ENCODE assay signal across 21 mouse cellular contexts in genomic region chr13:100067821-100068220, GRCm38 (mm10). TPM values are rescaled to one million over a fixed set of nuclear protein-coding genes. Genes with fewer than 3 reads are reported as not detected.
DNase-seq lines count a peak whose midpoint lies in the region; TF ChIP-seq lines count a peak whose summit lies in the region.
"Had no signal": no experiment of that assay in that cellular context is flagged by ENCODE, and none has a peak within 500 bp of the region (broad histone marks: within the 10 kb centered on the region; RNA-seq: fewer than 3 reads in every experiment).

No protein-coding gene starts in this region.

- H3K9me3 ChIP-seq in MEL (replicated peaks; ENCODE audit: insufficient read depth, low read length): no peaks in the 10 kb centered on the region
- no peaks in the 10 kb centered on the region for H3K9me3 ChIP-seq in limb, embryonic 10.5 days (replicated peaks)
- H3K9me3 ChIP-seq: G1E had no signal

- no peak for TF ChIP-seq CTCF in layer of hippocampus, adult 2 months (conservative IDR thresholded peaks at IDR 0.05)
- TF ChIP-seq CTCF in MEL (IDR thresholded peaks at IDR 0.05 in 2 of 3, conservative IDR thresholded peaks at IDR 0.05 in 1 of 3; ENCODE audit: control insufficient read depth in 1 of 3, insufficient read depth in 1 of 3, low read depth in 2 of 3, low read length in 3 of 3, poor library complexity in 1 of 3, severe bottlenecking in 1 of 3): no peak

- H3K4me1 ChIP-seq in MEL (ENCODE audit: control insufficient read depth in 1 of 2, insufficient read depth in 2 of 2, low read length in 2 of 2): peaks cover 0 to 10% of the 10 kb centered on the region in 2 experiments; a peak in 3 of 4 replicates
- H3K4me1 ChIP-seq in limb, embryonic 10.5 days: no peaks in the 10 kb centered on the region

- H3K27me3 ChIP-seq in MEL (ENCODE audit: control insufficient read depth in 1 of 2, insufficient read depth in 2 of 2, low read length in 2 of 2): no peaks in the 10 kb centered on the region
- no peaks in the 10 kb centered on the region for H3K27me3 ChIP-seq in limb, embryonic 10.5 days (ENCODE audit: low read depth, poor library complexity, severe bottlenecking)
- H3K27me3 ChIP-seq: CH12.LX, Patski had no signal

- whole genome bisulfite sequencing in limb, embryonic 10.5 days: 91% methylated on average over 6 of the region's 6 CpGs

- no peak for TF ChIP-seq POLR2A in MEL (IDR thresholded peaks at IDR 0.05; ENCODE audit: control insufficient read depth in 1 of 2, insufficient read depth in 1 of 2, low read depth in 1 of 2, low read length in 2 of 2, poor library complexity in 1 of 2)

- H3K9ac ChIP-seq in MEL (ENCODE audit: control insufficient read depth, low read depth, low read length, poor library complexity, severe bottlenecking): no peak overlapping the region

- DNase-seq in layer of hippocampus, adult 2 months (ENCODE audit: low spot score in 2 of 2): no peak
- DNase-seq in layer of hippocampus, adult 11-12 months (ENCODE audit: low spot score): no peak
- DNase-seq in MEL (ENCODE audit: low read depth, low spot score): peak; percentile 86
- peak; percentile 26 for DNase-seq in MEL-GATA-1-ER (ENCODE audit: extremely low read depth, low read depth)
- DNase-seq in gastrocnemius, postnatal 14 days: no peak
- DNase-seq in limb, embryonic 10.5 days (ENCODE audit: low spot score): no peak
- DNase-seq: adrenal gland, adult 2 months; adrenal gland, adult 8-10 months; adrenal gland, postnatal 10 days; adrenal gland, postnatal 14 days; adrenal gland, postnatal 25 days; adrenal gland, postnatal 36 days; B cell, adult 2 months; cerebellum, adult 11 months; cerebellum, adult 11-12 months; cerebellum, adult 18-20 months; cerebellum, adult 2 months; cerebellum, adult 8-10 months had no signal

- TF ChIP-seq RAD21 in MEL (IDR thresholded peaks at IDR 0.05; ENCODE audit: low read depth, low read length): no peak

- intact Hi-C loops in gastrocnemius, postnatal 14 days (cut with DNase I; ENCODE audit: low total_unique reads): no loop called here

- H3K27ac ChIP-seq in layer of hippocampus, adult 2 months: peak overlapping the region; percentile 15; the same call in 1 of the 2 replicates
- no peak overlapping the region for H3K27ac ChIP-seq in MEL (ENCODE audit: control insufficient read depth, low read depth, low read length)
- H3K27ac ChIP-seq in limb, embryonic 10.5 days: no peak overlapping the region

- TF ChIP-seq EP300 in MEL (IDR thresholded peaks at IDR 0.05; ENCODE audit: low read depth in 1 of 2, low read length in 2 of 2): peak; percentile 33 to 40; a peak in 2 of 4 replicates

- H3K79me2 ChIP-seq in MEL (ENCODE audit: control insufficient read depth, insufficient read depth, low read length, poor library complexity): no peaks in the 10 kb centered on the region

- H3K36me3 ChIP-seq in MEL (ENCODE audit: control insufficient read depth in 1 of 2, insufficient read depth in 2 of 2, low read length in 2 of 2): peaks cover 16 to 60% of the 10 kb centered on the region in 2 experiments
- peaks cover 87% of the 10 kb centered on the region for H3K36me3 ChIP-seq in limb, embryonic 10.5 days

- H3K4me3 ChIP-seq in layer of hippocampus, adult 2 months: no peak overlapping the region
- peak overlapping the region in 1 of 2 experiments; percentile 26; a peak in 1 of 4 replicates for H3K4me3 ChIP-seq in MEL (ENCODE audit: control insufficient read depth in 1 of 2, insufficient read depth in 1 of 2, low read depth in 2 of 2, low read length in 2 of 2)
- H3K4me3 ChIP-seq in limb, embryonic 10.5 days: no peak overlapping the region

TF ChIP-seq in MEL, 35 proteins besides CTCF, POLR2A, EP300 and RAD21 (continues in another document):
- peak; percentile 98 for TF ChIP-seq ZNF384 (IDR thresholded peaks at IDR 0.05; ENCODE audit: low read depth, low read length)
- TF ChIP-seq CHD2 (IDR thresholded peaks at IDR 0.05; ENCODE audit: low read length): no peak
- TF ChIP-seq MAFK (IDR thresholded peaks at IDR 0.05; ENCODE audit: borderline replicate concordance, low read depth, low read length): no peak
- TF ChIP-seq SMC3 (IDR thresholded peaks at IDR 0.05; ENCODE audit: low read depth, low read length): no peak
- no peak for TF ChIP-seq UBTF (IDR thresholded peaks at IDR 0.05; ENCODE audit: borderline replicate concordance, insufficient read depth, low read depth, low read length)
- TF ChIP-seq MXI1 (IDR thresholded peaks at IDR 0.05; ENCODE audit: low read depth, low read length): 0 out of 2 replicates have a peak, but pooled peaks have one; percentile 12
- no peak for TF ChIP-seq HCFC1 (IDR thresholded peaks at IDR 0.05; ENCODE audit: low read depth, low read length)
- no peak for TF ChIP-seq NRF1 (IDR thresholded peaks at IDR 0.05; ENCODE audit: insufficient read depth, low read depth, low read length, poor library complexity, severe bottlenecking)
- no peak for TF ChIP-seq USF2 (IDR thresholded peaks at IDR 0.05; ENCODE audit: borderline replicate concordance in 1 of 2, insufficient read depth in 1 of 2, low read depth in 1 of 2, low read length in 2 of 2)
- no peak for TF ChIP-seq MYC (IDR thresholded peaks at IDR 0.05; ENCODE audit: low read depth, low read length)
- no peak for TF ChIP-seq ZMIZ1 (IDR thresholded peaks at IDR 0.05; ENCODE audit: low read depth, low read length)
- TF ChIP-seq GABPA (IDR thresholded peaks at IDR 0.05; ENCODE audit: low read depth, low read length): no peak
- no peak; the same call in 1 of the 2 replicates for TF ChIP-seq ZKSCAN1 (IDR thresholded peaks at IDR 0.05; ENCODE audit: low read depth, low read length)
- TF ChIP-seq E2F4 (IDR thresholded peaks at IDR 0.05; ENCODE audit: borderline replicate concordance, low read depth, low read length): no peak
- TF ChIP-seq ETS1 (IDR thresholded peaks at IDR 0.05; ENCODE audit: low read depth, low read length): peak; percentile 88
- no peak for TF ChIP-seq MEF2A (IDR thresholded peaks at IDR 0.05; ENCODE audit: extremely low read depth, insufficient replicate concordance, low read depth, low read length, poor library complexity, severe bottlenecking)
- no peak for TF ChIP-seq TBP (IDR thresholded peaks at IDR 0.05; ENCODE audit: low read depth, low read length)
- no peak for TF ChIP-seq JUND (IDR thresholded peaks at IDR 0.05; ENCODE audit: low read depth, low read length)
- no peak for TF ChIP-seq NELFE (IDR thresholded peaks at IDR 0.05; ENCODE audit: low read depth, low read length)
- peak; percentile 52; the same call in 1 of the 2 replicates for TF ChIP-seq TCF12 (IDR thresholded peaks at IDR 0.05; ENCODE audit: low read depth, low read length)
- TF ChIP-seq ELF1 (IDR thresholded peaks at IDR 0.05; ENCODE audit: low read depth, low read length): no peak
- TF ChIP-seq BHLHE40 (IDR thresholded peaks at IDR 0.05; ENCODE audit: borderline replicate concordance, low read depth, low read length): no peak
- TF ChIP-seq RCOR1 (IDR thresholded peaks at IDR 0.05; ENCODE audit: low read depth, low read length): no peak; the same call in 1 of the 2 replicates
- no peak for TF ChIP-seq MAX (IDR thresholded peaks at IDR 0.05; ENCODE audit: low read length)
- TF ChIP-seq POLR2AphosphoS5 (IDR thresholded peaks at IDR 0.05; ENCODE audit: borderline replicate concordance, low read depth, low read length): no peak
- no peak for TF ChIP-seq CHD1 (IDR thresholded peaks at IDR 0.05; ENCODE audit: low read depth, low read length)
- no peak for TF ChIP-seq POLR2AphosphoS2 (IDR thresholded peaks at IDR 0.05; ENCODE audit: low read length)
- TF ChIP-seq MYB (IDR thresholded peaks at IDR 0.05; ENCODE audit: low read depth, low read length): no peak
- no peak for TF ChIP-seq TAL1 (IDR thresholded peaks at IDR 0.05; ENCODE audit: low read length)
- TF ChIP-seq GATA1 (IDR thresholded peaks at IDR 0.05; ENCODE audit: low read depth, low read length): peak; percentile 64
- peak; percentile 73 for TF ChIP-seq SIN3A (IDR thresholded peaks at IDR 0.05; ENCODE audit: low read length)
- no peak for TF ChIP-seq MAZ (IDR thresholded peaks at IDR 0.05; ENCODE audit: low read depth, low read length)
- no peak for TF ChIP-seq ZC3H11A (IDR thresholded peaks at IDR 0.05; ENCODE audit: low read depth, low read length)
- TF ChIP-seq USF1 (IDR thresholded peaks at IDR 0.05; ENCODE audit: low read depth, low read length): no peak

RNA-seq across cellular contexts. Expression of gene Bdp1, which starts 36.0 kb away (rescaled TPM):
- total RNA-seq in layer of hippocampus, adult 2 months (2021): 10 to 100 TPM; 36.3 to 38.6 TPM
- 23.3 and 27.2 TPM in 2 replicates for total RNA-seq in MEL (2012; rRNA removed)
- 10 to 100 TPM; 19.7 to 73.2 TPM for polyA plus RNA-seq in MEL (2012; ENCODE audit: insufficient read depth in 1 of 2, insufficient read length in 2 of 2, low read depth in 1 of 2, low replicate concordance in 2 of 2, missing spikeins in 1 of 2)
- 10 to 100 TPM; 11.7 to 12.1 TPM for total RNA-seq in gastrocnemius, postnatal 14 days (2021)
- polyA plus RNA-seq in limb, embryonic 10.5 days (2016; fragmentation: Nextera tagmentation; extraction: Ambion mirVana): 24.9 and 26.6 TPM in 2 replicates

RNA-seq across cellular contexts. Expression of gene Serf1, which starts 40.0 kb away (rescaled TPM):
- total RNA-seq in layer of hippocampus, adult 2 months (2021): 10 to 100 TPM; 11.4 to 16.7 TPM
- total RNA-seq in MEL (2012; rRNA removed): 26.4 and 36.8 TPM in 2 replicates
- 10 to 100 TPM in 1 of 2 experiments, not detected in 1; 57.6 TPM for polyA plus RNA-seq in MEL (2012; ENCODE audit: insufficient read depth in 1 of 2, insufficient read length in 2 of 2, low read depth in 1 of 2, low replicate concordance in 2 of 2, missing spikeins in 1 of 2)
- total RNA-seq in gastrocnemius, postnatal 14 days (2021): 10 to 100 TPM; 11.0 to 12.7 TPM
- polyA plus RNA-seq in limb, embryonic 10.5 days (2016; fragmentation: Nextera tagmentation; extraction: Ambion mirVana): 144 and 175 TPM in 2 replicates

RNA-seq across cellular contexts. Expression of gene Mccc2, which starts 52.4 kb away (rescaled TPM):
- 10 to 100 TPM; 29.0 to 30.7 TPM for total RNA-seq in layer of hippocampus, adult 2 months (2021)
- total RNA-seq in MEL (2012; rRNA removed): 20.5 and 22.6 TPM in 2 replicates
- 10 to 100 TPM in 1 of 2 experiments, not detected in 1; 28.7 TPM for polyA plus RNA-seq in MEL (2012; ENCODE audit: insufficient read depth in 1 of 2, insufficient read length in 2 of 2, low read depth in 1 of 2, low replicate concordance in 2 of 2, missing spikeins in 1 of 2)
- total RNA-seq in gastrocnemius, postnatal 14 days (2021): 10 to 100 TPM; 35.3 to 37.4 TPM
- polyA plus RNA-seq in limb, embryonic 10.5 days (2016; fragmentation: Nextera tagmentation; extraction: Ambion mirVana): 46.0 and 48.3 TPM in 2 replicates

RNA-seq across cellular contexts. Expression of gene Smn1, which starts 56.8 kb away (rescaled TPM):
- total RNA-seq in layer of hippocampus, adult 2 months (2021): 10 to 100 TPM; 40.3 to 41.2 TPM
- 47.5 and 49.0 TPM in 2 replicates for total RNA-seq in MEL (2012; rRNA removed)
- polyA plus RNA-seq in MEL (2012; ENCODE audit: insufficient read depth in 1 of 2, insufficient read length in 2 of 2, low read depth in 1 of 2, low replicate concordance in 2 of 2, missing spikeins in 1 of 2): 100 to 1,000 TPM in 1 of 2 experiments, not detected in 1; 124 TPM
- total RNA-seq in gastrocnemius, postnatal 14 days (2021): 10 to 100 TPM; 16.6 to 16.9 TPM
- 84.8 and 91.6 TPM in 2 replicates for polyA plus RNA-seq in limb, embryonic 10.5 days (2016; fragmentation: Nextera tagmentation; extraction: Ambion mirVana)

Comparison
In these comparisons a context has a peak if more than half of its experiments do, and no peak if none do; other contexts are left out.
1. DNase-seq: peak in MEL (single experiment) and MEL-GATA-1-ER (single experiment); none in layer of hippocampus, adult 2 months (0 of 2), layer of hippocampus, adult 11-12 months (single experiment), gastrocnemius, postnatal 14 days (single experiment) and limb, embryonic 10.5 days (single experiment).